Mouse (Mus musculus) c-Kit-positive CD71-positive TER-119-negative erythroid progenitor cells, embryonic 14.5 days (primary cell): Measurements from ENCODE around the gene Pcsk5.

Source experiments
- DNase-seq: peaks from one replicate; pipeline ENCODE4 v3.0.0-alpha.2; 2013; ENCODE audit warnings: low read depth

Pcsk5 gene

DNA sequence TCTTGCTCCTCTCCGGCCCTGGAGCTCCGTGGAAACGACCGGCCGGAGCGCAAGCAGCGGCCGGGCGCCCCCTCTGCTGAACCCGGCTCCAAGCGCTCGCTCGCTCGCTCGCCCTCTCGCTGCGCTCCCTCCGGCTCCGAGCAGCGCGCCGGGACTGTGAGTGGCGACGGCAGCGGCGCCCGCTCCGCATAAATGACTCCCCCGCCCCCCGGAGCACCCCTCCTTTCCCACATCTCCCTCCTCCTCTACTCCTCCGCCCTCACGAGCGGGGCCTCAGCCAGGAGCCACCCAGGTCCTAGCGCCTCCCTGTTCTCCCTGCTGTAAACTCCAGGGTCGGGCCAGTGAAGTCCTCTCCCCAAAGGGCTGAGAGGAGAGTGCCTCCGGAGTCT is at the start of gene Pcsk5:
Pcsk5 (minus strand) TSS at position 162 of the 389 bp plus-strand sequence.
- no peak for DNase-seq

DNA sequence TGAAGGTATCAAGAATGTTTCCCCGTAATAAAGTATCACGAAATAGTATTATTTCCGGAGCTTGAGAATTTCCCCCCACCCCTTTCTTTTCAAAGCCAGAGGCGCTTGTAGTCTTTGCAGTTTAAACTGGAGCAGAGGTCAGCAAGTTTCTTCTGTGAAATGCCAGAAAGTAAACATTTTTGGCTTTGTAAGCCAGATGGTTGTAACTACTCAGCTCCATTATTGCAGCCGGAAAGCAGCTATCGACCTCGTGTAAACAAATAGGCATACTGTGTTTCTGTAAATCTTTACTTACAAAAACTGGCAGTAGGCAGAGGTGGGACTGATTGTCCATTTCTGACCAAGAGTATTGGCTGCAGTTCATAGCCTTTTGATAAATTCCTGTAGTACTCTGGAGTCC is 38.4 kb upstream of the Pcsk5 start:
- DNase-seq = no peak

DNA sequence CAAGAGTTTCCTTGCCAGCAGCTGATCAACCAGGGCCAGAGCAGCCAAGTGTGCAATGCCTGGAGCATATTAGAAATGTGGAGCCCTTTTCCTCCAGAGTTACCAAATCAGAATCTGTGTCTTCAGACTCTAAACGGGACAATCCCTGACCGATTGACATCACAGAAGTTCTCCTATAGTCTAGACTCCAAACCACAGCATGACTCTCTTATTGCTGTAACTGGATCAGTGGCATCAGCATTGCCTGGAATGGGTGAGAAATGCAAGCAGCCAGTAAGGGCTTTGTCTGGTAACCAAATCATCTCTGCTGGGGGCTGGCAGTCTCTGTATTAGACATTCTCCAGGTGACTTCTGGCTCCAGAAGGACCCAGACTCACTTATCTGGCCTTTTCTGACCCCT is 37.0 kb upstream of the Pcsk5 start:
- no peak for DNase-seq

DNA sequence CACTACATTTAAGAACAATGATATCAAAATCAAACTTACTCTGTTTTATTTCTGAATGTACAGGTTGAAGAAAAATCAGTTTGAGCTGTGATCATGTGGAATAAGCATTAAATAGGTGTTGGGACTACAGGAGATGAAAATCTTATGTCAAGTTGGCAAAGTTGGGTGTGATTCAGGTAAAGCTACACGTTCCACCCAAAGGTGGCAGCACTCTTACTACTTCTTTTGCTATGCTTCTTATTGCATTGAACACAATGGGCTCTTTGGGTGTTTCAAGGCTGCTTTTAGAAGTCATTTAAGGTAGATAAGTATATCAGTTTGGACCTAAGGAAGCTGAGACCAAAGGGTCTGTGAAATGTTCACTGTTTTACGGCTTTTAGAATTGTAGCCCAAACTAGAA is 36.3 kb upstream of the Pcsk5 start:
- no peak for DNase-seq

DNA sequence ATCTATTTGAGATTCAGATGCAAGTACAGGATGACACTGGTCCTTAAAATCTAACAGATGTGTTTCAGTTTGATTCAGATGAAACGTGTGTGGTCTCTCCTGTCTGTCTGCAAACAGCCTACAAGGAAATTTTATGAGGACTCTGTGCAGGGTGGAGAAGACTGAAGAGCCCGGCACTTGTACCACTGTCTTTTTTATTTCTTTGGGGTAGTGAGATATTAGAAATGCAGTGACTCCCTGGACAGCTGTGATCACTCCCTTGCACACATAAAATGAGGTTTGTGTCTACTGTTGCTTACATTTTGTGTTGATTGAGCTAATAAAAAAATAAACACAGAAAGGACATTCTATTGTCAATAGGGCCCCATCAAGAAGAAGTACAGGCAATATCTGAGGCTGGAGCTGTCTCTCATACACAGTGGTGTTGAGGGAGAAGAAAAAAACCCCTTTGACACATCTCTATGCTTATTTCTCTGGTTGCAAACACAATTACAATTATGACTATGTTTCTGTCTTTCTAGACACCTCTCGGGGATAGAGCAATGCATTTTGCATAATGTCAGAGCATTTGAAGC is 29.0 kb upstream of the Pcsk5 start:
- no peak for DNase-seq

DNA sequence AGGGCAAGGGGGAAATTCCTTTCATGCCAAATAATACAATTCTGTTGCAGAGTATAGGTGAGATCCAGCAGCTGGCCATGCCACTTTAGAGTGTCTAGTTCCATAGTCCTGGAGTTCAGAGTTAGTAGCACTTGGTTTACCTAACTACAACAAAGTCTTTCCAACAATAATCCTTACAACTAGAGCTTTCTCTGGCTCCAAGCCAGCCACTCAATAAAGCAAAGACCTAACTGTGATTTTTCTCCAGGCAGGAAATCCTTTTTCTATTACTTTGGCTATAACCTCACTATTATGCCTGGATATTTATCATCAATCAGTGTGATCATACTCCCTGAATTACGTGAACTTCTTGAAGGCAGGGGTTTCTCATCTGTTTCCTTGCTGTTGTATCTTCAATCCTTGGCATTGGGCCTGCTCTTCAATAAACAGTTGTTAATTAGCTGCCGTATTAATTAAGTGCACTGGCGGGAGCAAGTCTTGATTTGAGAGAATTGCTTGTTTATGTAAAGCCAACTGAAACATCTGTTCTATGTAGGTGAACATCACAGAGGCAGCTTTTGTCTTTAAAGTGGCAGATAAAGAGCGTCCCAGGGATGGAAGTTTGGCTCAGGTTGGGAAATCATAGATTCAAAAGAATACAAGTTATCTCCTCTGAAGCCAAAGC is 23.1 kb upstream of the Pcsk5 start:
- no peak for DNase-seq

DNA sequence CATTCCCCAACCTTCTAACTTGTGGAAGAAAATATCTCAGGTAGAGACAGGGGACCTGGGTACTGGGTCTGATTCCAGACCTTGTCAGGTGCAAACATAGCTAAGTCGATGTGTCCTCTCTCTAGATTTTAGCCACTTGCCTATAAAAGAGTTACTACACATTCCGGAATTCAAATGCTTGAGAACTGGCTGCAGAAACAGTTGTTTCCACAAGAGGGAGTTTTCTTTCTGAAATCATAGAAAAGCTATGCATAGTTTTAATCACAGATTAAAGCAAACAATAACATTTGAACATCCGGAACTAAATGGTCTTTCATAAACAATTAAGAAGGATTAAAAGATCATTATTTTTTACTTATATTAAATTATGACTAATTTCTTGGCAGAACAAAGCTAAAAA is 19.3 kb upstream of the Pcsk5 start:
- no peak for DNase-seq

DNA sequence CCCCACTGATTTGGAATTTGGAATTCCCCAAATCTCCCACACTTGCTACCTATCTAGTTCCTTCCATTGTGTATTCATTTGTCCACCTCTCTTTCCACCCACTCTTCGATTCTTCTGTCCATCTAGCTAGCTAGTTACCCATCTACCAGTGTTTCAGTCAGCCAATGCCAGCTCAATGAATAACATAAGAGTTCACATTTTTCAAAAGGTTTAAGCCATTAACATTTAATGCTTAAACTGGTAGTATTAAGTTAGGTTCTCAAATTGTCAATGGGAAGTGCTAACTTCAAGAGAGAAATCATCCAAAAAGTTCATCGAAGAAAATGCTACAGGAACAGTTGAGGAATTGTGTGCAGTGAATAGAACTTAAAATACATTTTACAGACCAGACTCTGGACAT is 11.0 kb upstream of the Pcsk5 start:
- no peak for DNase-seq

DNA sequence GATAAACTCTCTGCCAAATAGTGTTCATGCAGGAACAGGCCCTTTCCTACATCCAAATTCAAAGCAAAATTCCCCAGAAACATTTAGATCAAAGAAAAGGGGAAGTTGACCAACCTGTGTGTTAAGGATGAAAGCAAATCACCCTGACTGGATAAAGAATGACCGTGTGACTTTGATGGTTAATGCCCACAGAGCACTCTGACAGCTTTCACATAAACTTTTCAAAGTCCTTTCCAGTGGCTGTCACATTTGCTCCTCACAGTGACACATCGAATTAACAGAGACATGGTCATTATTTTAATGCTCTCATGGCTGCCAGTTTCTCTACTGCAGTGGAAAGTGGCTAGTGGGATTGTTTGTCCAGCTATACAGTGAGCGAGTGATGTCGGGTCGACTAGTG is 8.5 kb upstream of the Pcsk5 start:
- DNase-seq = no peak

DNA sequence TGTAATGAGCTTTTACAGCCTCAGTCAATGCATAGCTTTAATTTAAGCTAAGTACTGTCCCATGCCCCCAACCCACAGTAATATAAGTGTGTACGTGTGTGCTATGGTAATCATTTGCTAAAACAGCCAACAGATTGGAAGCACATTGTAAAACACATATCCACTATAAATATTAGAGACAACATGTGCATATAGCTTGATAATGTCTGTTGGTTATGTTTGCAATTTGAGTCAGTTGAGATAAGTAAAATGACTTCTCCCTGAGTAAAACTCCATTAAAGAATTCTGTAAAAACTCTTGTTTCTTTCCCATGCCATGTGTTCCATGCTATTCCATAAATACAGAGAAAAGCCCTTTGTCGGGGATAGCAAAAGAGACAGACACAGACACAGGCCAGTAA is 4.2 kb upstream of the Pcsk5 start:
- DNase-seq = no peak

DNA sequence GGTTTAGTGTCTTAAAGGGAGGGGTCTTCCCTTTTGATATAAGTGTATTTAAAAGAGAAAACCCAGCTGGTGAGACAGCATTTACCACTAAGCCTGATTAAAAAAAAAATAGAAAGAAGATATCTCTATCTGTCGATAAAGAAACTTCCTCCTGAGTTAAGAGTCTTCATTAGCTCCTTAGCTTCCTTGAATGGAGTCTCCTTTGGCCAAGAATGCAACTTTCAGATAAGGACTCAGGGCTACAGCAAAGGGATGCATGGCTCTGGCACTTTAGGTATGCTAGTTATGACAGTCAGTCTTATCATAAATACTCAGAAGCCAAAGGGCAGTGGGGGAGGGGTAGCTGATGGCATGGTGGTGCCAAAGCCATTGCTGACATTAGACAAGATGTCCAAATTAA is 2.4 kb upstream of the Pcsk5 start:
- DNase-seq = peak; percentile 10

DNA sequence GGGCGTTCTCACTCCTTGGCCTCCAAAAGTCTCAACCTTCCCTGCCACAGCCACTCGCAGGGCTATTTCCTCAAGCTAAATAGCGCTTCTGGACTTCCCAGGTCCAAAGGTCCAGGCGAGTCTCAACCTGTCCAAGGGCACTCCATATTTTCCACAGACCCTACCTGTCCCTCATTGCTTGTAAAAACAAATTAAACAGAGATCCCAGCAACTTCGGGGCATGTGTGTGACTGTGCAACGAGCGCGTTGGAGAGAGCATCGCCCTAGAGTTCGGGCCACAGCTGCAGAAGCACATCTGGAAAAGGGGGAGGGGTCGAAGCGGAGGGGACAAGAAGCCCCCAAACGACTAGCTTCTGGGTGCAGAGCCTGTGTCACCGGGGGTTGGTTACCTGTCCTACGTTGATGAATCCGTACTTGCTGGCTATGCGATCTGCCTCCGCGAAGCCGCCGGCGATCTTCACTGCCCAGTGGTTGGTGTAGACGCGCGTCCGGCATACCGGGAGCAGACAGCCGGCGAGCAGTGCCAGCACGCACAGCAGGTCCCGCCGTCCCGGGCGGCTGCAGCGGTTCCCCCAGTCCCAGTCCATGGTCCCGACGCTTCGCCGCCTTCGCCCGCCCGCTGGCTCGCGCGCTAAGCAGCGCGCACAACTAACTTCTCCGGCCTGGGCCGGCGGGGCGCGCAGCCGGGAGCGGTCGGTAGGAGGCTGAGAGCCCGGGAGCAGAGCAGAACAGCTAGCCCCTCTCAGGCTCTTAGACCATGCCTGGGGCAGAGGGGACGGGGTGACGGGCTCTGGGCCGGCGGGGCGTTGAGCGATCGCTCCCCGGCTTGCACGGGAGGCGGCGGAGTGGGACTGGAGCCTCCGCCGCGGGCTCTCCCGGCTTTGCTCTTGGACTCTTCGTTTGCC is 614 bp downstream of the Pcsk5 start:
- DNase-seq = no peak

DNA sequence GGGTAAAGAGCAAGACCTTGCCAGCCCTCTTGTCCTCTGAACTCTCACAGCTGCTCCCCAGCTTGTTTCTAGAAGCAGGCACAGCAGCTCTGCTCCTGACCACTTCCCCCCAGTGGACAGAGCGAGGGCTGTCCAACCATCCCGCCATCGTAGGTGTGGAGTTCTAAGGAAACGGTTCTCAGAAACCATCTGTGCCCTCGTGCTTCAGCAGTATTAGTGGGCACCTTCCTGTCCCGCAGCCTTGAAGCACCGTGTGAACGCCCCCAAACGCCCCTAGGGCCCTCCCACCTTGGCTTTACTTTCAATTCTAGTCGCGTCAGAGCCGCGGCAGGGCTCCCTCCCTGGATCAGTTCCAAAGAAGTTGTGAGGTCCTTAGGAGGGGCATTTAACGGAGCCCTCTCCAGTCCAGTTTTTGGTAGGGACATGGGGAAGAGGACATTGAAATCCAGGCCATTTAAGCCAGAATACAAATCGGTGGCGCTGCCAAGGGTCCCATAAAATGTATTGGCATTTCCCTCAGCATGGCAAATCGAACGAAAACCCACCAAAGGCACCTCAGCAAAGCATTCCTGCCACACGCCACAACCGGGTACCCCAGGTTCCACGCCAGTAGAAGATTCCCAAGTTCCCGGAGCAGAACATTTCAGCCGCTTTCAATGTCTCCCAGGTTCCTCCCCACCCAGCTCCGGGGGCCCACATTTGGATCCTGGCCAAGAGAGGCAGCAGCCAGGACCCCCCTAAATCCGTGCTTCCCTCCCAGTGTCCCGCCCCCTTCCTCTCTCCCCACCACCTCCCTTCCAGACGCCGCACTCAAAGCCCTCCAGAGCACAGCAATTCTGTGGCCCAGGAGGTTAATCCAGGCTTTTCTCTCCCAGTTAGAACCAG is 1.5 kb downstream of the Pcsk5 start:
- DNase-seq = no peak

DNA sequence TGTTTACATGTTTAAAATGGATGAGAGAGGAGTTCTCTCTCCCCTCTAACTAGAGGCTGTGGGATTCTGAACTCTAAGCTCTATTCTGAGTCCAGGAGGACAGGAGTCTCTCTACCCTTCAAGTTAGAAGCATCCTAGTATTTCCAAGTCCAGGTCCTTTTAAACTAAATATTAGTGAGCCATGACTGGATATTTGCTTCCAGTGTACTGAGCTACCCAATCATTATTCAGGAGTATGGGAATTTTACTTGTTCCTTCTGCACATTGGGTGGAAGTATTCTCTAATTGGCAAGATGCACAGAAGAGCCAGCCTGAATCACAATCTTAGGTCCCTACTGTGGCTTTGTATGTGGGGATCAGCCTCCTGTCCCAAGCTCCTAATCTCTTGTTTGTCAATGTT is 2.5 kb downstream of the Pcsk5 start:
- DNase-seq = no peak

DNA sequence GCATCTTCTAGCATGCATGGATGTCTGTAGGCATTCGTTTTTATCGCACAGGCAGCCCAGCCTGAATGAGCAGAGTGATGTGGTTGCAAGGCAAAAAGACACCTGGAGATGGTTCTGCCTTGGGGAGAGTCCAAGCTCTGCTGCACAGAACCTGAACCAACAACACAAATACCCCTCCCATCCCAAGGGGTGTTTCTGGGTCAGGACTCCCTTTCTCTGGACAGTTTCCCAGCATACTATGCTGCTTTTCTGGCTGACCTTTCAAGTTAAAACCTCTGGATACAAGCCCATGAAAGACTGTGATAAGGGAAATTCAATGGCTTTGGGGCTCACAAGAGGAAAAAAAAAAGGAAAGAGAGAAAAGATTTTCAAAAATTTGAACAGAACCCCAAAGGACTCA is 6.1 kb downstream of the Pcsk5 start:
- DNase-seq = no peak

DNA sequence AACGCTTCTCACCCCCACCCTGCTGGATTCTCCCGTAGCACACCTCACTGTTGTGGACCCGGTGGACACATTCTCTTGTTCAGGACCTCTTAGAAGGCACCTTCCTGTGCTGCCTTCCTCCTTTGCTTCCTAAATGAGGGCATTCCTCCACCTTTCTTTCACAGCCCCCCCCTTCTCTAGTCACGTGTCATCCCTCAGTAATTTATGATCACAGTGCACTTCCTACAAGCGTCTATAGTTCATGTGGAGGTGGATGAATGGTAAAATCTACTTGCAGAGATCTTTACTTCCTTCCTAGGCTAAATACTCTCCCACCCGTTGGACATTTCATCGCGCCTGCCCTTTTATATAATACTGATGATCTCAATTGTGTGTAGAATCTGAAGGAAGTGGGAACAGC is 9.0 kb downstream of the Pcsk5 start:
- DNase-seq = no peak

DNA sequence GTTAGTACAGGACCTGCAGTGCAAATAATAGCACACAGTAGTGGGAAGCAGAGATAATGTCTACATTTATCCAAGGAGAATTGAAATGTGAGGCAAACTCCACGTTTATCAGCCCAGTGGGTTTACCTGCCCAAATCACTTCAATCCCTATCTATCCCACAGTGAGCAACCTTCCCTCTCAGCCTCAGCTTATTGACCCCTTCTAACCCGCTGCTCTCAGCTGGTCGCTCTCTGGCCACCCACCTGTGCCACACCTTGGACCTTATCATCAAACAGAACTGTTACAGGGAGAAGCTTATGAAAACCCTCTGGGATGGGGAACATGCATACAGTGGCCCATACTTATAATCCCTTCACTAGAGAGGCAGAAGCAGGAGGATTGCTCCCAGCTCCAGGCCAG is 10.7 kb downstream of the Pcsk5 start:
- DNase-seq = no peak

DNA sequence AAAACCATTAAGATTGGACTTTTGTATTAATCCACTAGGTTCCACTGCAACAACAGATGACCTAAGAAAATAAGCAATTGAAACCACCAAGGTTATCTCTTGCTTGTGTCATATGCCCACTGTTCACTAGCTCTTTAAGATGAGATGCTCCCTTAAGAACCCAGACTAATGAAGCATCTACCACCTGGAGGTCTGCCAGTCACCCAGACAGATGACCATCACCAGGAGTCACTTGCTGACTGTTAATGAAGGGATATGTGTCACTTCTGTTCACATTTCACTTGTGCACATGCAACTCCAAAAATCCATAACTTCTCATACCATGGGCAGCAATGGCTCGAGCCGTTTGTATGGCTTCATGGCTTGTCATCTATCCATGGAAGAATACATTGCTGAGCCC is 17.4 kb downstream of the Pcsk5 start:
- no peak for DNase-seq

DNA sequence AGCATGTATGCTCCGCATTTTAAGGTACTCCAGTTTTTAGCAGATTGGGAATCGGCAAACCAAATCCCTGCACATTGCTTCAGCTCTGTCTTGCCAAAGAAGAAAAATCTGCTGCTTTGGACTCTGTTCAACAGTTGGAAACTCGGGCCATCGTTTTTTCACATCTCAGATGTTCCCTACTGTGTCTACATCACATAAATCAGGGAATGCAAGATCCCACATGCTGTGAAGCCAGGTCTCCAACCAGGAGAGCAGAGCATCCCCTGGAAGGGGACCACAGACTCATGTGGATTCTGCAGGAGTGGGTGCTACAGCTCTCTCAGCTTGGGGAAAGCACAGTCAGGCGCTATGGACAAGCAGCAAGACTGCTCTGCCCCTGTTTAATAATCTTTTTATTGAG is 18.4 kb downstream of the Pcsk5 start:
- DNase-seq = no peak

DNA sequence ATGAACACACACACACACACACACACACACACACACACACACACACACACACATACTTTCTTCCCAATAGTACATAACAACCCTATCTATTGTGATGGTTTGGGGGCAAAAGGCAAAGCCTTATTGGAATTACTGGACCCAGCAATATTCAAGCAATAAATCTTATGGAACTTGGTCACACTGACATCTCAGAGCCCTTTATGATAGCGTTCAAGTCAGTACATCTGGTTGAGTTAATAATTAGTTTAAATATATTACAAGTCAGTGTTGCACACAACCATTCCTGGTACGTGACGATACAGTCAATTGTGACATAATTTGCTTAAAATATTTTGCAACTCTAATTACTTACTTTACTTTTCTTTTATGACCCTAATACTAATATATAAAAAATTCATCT is 22.4 kb downstream of the Pcsk5 start:
- DNase-seq = no peak

DNA sequence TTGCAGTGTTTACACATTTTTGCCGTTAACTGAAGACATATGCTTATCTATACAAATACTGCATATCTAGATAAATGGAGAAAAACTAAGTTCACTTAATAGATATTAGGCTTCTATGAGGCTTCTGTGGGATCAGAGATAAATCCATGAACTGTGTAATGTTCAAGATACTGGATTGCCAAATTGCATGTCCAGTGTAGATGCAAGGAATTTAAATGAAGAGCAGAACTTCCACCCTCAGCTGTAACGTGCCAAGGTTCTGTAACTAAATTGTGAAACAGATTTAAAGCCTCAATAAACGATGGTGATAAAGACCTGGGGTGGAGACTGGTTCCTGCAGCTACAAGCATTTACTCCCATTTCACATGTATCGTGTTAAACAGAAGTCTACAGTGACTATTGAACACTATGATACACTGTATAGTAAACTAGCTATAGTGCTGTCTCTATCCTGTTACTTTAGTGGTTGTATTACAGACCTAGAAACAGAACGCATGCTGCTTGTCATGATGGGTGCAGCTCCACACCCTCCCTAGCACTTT is 23.9 kb downstream of the Pcsk5 start:
- no peak for DNase-seq

DNA sequence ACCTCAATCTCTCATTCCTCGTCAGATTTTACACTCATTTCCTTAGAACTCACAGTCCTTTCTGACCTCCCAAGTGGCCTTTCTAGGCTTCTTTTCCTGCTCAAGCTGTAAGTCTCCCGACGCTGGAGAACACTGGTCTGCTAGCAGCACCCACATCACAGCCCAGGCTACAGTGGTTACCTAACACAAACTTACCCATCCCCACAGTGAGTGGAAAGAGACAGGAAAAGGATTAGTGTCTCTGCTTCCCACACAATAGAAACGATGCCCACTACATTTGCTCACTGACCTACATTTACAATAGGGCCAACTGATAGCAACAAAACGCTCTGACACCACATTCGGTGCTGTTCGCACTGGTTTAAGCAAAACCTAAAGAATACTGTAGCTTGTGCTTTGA is 24.8 kb downstream of the Pcsk5 start:
- DNase-seq = no peak
